Mouse (Mus musculus) intestine, embryonic 14.5 days (tissue): ENCODE measurements around the gene Basp1. TPM values are rescaled to one million over a fixed set of nuclear protein-coding genes. Genes with fewer than 3 reads are reported as not detected.

Experiments
- ATAC-seq: fragments of 200-750 bp; cut with Nextera tagmentation; replicated peaks from 2 replicates; pipeline ENCODE4 v1.8.0; 2017; ENCODE audit warnings: low read depth, moderate number of reproducible peaks, moderate TSS enrichment, moderate library complexity; ENCODE audit not compliant: low FRiP score, low TSS enrichment
- DNase-seq: peaks from one replicate; pipeline ENCODE4 v3.0.0-alpha.2; 2018; ENCODE audit warnings: low spot score
- H3K27ac ChIP-seq: fragments of 300-500 bp; sonication (generic); 2 replicates; pipeline ENCODE4 v1.5.1; 2014; ENCODE audit warnings: low read depth, mild to moderate bottlenecking, control low read depth
- H3K27me3 ChIP-seq: fragments of 300-500 bp; sonication (generic); replicated peaks from 2 replicates; pipeline ENCODE4 v1.6.1; 2014; ENCODE audit warnings: low read length, control low read depth; ENCODE audit not compliant: control insufficient read depth, insufficient read depth
- H3K36me3 ChIP-seq: fragments of 300-500 bp; sonication (generic); 2 replicates; pipeline ENCODE4 v1.6.1; 2014; ENCODE audit warnings: low read length, control low read depth; ENCODE audit not compliant: control insufficient read depth, insufficient read depth
- H3K4me1 ChIP-seq: fragments of 300-500 bp; sonication (generic); replicated peaks from 2 replicates; pipeline ENCODE4 v1.6.1; 2014; ENCODE audit warnings: low read length, control low read depth, mixed read lengths; ENCODE audit not compliant: control insufficient read depth, insufficient read depth
- H3K4me2 ChIP-seq: fragments of 300-500 bp; sonication (generic); 2 replicates; pipeline ENCODE4 v1.6.1; 2014; ENCODE audit warnings: low read length
- H3K4me3 ChIP-seq: fragments of 300-500 bp; sonication (generic); 2 replicates; pipeline ENCODE4 v1.5.1; 2014; ENCODE audit warnings: low read depth, low read length, control low read depth, mixed read lengths
- H3K9ac ChIP-seq: fragments of 300-500 bp; sonication (generic); 2 replicates; pipeline ENCODE4 v1.6.1; 2014; ENCODE audit warnings: mild to moderate bottlenecking, low read length
- H3K9me3 ChIP-seq: fragments of 300-500 bp; sonication (generic); 2 replicates; pipeline ENCODE4 v1.6.1; 2016; ENCODE audit warnings: low read length, control low read depth; ENCODE audit not compliant: control insufficient read depth
- WGBS: fragments of 180-500 bp; shearing (Covaris S2); extraction: QIAGEN DNeasy Blood & Tissue Kit; methylation state at CpG from one replicate; pipeline ENCODE4 v1.1.7; 2014; 5-methylcytosine and 5-hydroxymethylcytosine counted together
- polyA plus RNA-seq: library from polyadenylated mRNA; unstranded; fragments of >200 nt; fragmentation: Nextera tagmentation; extraction: Ambion mirVana; gene quantifications from 2 replicates; pipeline ENCODE4 v1.2.1, GENCODE M21; 2014

Gene Basp1
- polyA plus RNA-seq, 1 experiment from 2014 or later, result 21.1 TPM

DNA sequence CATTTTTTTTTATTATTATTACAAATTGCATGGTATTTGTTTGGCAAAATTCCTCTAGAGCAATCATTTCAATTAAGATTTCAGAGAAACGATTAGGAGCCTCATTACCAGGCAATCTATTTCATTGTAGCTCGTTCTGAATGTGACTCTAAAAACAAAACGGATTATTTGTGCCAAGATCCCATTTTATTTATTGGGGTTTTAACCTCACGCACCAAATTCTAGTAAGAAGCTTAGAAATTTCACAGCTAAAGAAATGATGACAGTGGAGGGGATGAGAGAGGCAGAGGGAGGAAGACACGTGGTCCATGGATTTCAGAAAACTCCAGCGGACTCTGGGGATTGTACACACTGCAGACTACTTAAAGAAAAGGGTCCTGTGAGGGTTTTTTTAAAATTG lies 33.6 kb upstream of the Basp1 start:
- no peak overlapping the region for H3K4me3 ChIP-seq
- no peak overlapping the region for H3K4me2 ChIP-seq
- 78% methylated on average over 6 of the region's 6 CpGs for WGBS
- no peaks in the 10 kb centered on the region for H3K9me3 ChIP-seq
- no peak for DNase-seq
- no peaks in the 10 kb centered on the region for H3K27me3 ChIP-seq
- no peak for ATAC-seq
- H3K9ac ChIP-seq, result no peak overlapping the region
- no peak overlapping the region for H3K27ac ChIP-seq
- peaks cover 13% of the 10 kb centered on the region for H3K4me1 ChIP-seq
- no peaks in the 10 kb centered on the region for H3K36me3 ChIP-seq

DNA sequence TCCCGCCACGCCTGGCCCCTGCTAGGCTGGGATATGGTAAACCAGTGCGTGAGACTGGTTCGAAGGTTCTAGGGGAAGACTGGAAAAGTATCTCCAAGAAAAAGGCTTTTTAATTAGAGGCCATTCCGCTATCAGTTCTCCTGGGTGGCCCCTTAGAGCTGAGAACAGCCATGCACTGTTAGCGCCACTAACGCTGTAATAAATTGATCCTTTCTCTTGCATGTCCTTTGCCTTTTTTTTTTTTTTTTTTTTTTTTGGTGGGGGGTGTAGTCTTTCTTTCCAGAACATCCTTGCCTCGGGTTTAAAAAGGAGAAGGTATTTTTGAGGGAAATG lies 32.6 kb upstream of the Basp1 start:
- Histone ChIP-seq H3K27ac (no peak overlapping the region), H3K4me3 (0 out of 2 replicates have a peak overlapping the region, but pooled peaks have one; percentile 4), H3K9me3 (no peaks in the 10 kb centered on the region), H3K9ac (no peak overlapping the region), H3K36me3 (no peaks in the 10 kb centered on the region), H3K4me1 (peaks cover 13% of the 10 kb centered on the region), H3K27me3 (no peaks in the 10 kb centered on the region), H3K4me2 (peak overlapping the region; percentile 45)
- ATAC-seq (0 out of 2 replicates have a peak, but pooled peaks have one; percentile 5), DNase-seq (no peak)
- 20% methylated on average over 8 of the region's 8 CpGs for WGBS

DNA sequence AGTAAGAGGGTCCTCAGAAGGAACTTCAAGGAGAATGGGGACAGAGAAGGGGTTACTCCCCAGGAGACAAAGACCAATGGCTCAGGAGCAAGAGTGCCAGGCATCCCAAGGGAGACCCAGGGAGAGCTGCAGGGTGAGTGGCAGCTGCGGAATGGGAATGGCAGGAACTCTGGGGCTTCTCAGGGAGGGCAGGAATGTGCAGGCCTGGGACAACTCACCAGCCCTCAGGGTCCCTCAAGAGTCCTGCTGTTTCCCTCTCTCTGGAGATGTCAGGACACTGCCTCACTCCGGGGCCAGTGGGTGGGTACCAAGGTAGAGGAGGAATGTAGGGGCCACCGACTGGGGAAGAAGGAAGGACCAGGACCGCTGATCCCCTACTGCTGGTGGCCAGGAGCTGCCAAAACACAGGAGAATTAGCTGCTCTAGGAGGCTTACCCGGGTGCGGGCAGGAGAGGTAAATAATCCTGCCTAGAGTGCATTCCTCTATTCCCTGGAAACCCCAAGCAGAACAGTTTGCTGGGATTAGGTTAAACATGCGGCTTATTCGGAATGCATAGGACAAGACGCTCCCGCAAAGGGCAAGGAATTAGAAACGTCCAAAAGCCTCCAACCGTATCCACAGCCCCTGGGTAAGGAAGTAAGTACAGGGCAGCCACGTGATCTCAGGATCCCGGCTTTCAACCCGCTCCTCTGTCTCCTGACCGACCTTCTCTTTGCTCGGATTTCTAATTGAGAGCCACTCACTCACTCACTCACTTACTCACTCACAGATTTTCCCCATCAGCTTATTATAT lies 32.0 kb upstream of the Basp1 start:
- Histone ChIP-seq H3K27ac (no peak overlapping the region), H3K4me1 (peaks cover 13% of the 10 kb centered on the region), H3K4me2 (peak overlapping the region; percentile 45), H3K36me3 (no peaks in the 10 kb centered on the region), H3K27me3 (no peaks in the 10 kb centered on the region), H3K9me3 (no peaks in the 10 kb centered on the region), H3K4me3 (0 out of 2 replicates have a peak overlapping the region, but pooled peaks have one; percentile 4), H3K9ac (no peak overlapping the region)
- WGBS, result 7% methylated on average over 17 of the region's 17 CpGs
- ATAC-seq, result peak; percentile 37; the same call in 1 of the 2 replicates
- DNase-seq, result peak; percentile 67

DNA sequence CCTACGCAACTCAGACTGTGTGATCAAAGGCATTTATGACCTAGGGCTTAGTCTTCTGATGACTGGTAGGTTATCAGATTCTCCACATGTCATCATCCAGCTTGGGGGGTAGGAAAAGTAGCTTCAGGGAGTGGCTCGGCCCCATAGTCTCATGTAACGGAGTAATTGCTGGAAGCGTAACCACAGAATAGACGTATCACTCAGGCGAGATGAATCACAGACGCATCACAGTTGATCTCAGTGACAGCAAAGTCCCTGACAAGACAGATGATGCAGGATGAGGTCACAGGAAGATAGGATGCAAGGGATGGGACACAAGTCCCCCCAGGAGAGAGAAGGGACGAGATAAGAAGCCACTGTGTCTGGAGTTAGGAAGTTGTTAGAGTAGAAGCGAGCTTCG lies 30.6 kb upstream of the Basp1 start:
- Histone ChIP-seq H3K27me3 (no peaks in the 10 kb centered on the region), H3K4me2 (no peak overlapping the region), H3K4me1 (peaks cover 13% of the 10 kb centered on the region), H3K36me3 (no peaks in the 10 kb centered on the region), H3K9ac (no peak overlapping the region), H3K27ac (no peak overlapping the region), H3K9me3 (no peaks in the 10 kb centered on the region), H3K4me3 (no peak overlapping the region)
- 75% methylated on average over 10 of the region's 10 CpGs for WGBS
- ATAC-seq, result no peak
- no peak for DNase-seq

DNA sequence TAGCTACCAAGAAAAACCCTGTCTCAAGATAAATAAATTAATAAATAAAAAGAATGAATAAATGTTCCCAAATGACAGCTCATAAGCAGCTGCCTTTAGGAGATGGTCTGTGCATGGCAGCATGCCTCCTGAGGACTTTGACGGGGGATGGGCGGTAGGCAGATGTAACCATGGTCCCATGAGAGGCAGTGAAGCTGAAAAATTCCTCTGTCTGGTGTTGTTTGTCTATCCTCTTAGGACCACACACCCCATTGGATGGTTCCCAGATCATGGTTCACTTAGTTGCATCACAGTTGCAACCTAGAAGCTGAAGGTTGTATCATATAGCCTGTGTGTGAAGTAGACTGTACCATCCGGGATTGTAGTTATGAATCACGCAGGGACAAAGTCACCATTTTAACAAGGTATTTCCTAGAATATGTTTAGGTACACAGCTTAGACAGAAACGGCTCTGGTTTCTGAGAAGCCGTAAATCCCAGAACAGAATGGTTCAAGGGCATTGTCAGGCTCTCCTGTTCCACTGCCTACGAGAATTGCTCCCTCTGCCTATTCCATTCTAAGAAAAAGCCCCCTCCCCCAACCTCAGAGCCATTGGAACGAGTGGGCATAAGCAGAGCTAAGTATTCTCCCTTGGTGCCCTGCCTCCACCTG lies 29.7 kb upstream of the Basp1 start:
- peaks cover 13% of the 10 kb centered on the region for H3K4me1 ChIP-seq
- no peak overlapping the region for H3K4me3 ChIP-seq
- H3K27ac ChIP-seq, result no peak overlapping the region
- DNase-seq (no peak), ATAC-seq (no peak)
- WGBS, result 71% methylated on average over 8 of the region's 8 CpGs
- no peak overlapping the region for H3K9ac ChIP-seq
- no peaks in the 10 kb centered on the region for H3K27me3 ChIP-seq
- no peaks in the 10 kb centered on the region for H3K36me3 ChIP-seq
- H3K9me3 ChIP-seq, result no peaks in the 10 kb centered on the region
- H3K4me2 ChIP-seq, result no peak overlapping the region

DNA sequence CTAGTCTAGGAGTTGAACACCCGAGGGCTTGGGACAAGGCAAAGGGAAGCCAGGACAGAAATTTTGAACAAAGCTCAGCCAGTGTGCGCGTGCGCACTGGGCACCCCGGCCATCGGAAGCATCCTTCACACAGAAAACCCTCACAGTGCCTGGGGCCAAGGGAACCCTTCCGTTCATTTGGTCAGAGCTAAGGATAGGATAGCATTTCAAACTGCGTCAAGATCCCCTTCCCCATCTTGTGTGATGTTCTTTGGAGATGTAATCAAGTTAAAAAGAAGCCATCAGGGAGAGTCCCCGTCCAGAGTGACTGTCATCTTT lies 28.3 kb upstream of the Basp1 start:
- WGBS, result 83% methylated on average over 9 of the region's 9 CpGs
- no peak for ATAC-seq
- peaks cover 13% of the 10 kb centered on the region for H3K4me1 ChIP-seq

DNA sequence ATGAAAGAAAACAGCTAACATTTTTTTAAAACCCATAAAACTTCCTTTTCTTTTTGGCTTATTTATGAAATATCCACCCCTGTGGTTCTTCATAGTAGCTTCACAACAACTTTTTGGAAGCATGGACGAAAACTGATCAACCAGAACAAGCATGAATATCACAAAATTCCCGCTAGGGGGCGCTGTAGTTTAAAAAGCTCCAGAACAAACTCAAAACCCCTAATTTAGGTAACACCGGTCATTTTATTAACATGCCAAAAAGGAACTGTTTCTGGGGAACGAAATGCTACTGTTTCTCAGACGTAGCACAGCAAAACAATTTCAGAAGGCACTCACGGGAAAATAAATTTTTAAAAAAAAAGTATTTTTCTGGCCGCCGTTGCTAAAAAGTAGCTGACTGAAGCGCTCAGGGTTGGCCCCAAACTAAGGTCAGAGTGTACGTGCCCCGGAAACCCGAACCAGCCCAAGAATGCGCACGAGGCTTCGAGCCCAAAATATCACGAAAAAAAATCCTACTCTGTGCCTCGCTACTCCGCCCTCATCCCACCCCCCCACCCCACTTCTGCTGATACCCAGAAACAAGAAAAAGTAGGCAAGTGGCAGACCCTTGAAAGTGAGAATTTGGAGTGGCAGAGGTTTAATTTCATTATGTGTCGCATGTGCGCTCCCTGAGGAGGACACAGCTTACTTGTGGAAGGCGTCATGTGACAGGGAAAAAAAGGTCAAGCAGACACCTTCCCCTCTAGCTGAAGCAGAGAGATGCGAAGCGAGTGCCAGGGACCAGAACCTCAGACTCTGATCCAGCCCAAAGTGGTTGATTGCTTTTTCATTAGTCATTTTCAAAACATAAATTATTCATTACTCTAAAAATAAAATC lies 27.7 kb upstream of the Basp1 start:
- H3K36me3 ChIP-seq, result no peaks in the 10 kb centered on the region
- peak; percentile 88 for DNase-seq
- H3K4me3 ChIP-seq, result 0 out of 2 replicates have a peak overlapping the region, but pooled peaks have one; percentile 3
- ATAC-seq, result no peak
- H3K27me3 ChIP-seq, result no peaks in the 10 kb centered on the region
- H3K9me3 ChIP-seq, result no peaks in the 10 kb centered on the region
- no peak overlapping the region for H3K9ac ChIP-seq
- peak overlapping the region; percentile 48 for H3K4me2 ChIP-seq
- no peak overlapping the region for H3K27ac ChIP-seq
- H3K4me1 ChIP-seq, result peaks cover 10% of the 10 kb centered on the region
- WGBS, result 20% methylated on average over 24 of the region's 24 CpGs

More for the DNA sequence above, 28.3 kb upstream of the Basp1 start:
- Histone ChIP-seq H3K4me3 (no peak overlapping the region), H3K27me3 (no peaks in the 10 kb centered on the region), H3K36me3 (no peaks in the 10 kb centered on the region), H3K9ac (no peak overlapping the region), H3K9me3 (no peaks in the 10 kb centered on the region), H3K4me2 (no peak overlapping the region), H3K27ac (no peak overlapping the region)
- DNase-seq, result no peak

DNA sequence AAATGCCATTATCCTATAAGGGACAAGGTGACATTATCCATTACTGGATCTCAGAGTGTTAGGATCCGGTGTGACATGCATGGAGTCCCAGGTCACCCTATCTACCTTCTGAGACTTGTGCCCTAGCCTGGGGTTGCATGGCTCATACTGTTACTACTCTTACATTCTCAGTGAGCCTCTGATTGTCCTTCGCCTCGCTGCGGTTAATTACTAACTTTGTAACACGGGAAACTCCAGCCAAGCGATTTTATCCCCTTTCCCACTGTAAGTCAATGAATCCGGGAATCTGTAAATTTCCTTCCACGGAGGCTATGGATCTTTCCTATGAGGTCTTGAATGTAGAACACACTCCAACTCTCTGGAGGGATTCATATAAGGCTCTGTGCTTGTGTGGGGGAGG lies 26.8 kb upstream of the Basp1 start:
- Histone ChIP-seq H3K9me3 (no peaks in the 10 kb centered on the region), H3K27ac (no peak overlapping the region), H3K9ac (no peak overlapping the region), H3K4me1 (peaks cover 1% of the 10 kb centered on the region; the same call in 1 of the 2 replicates), H3K4me2 (no peak overlapping the region), H3K4me3 (no peak overlapping the region), H3K36me3 (no peaks in the 10 kb centered on the region), H3K27me3 (no peaks in the 10 kb centered on the region)
- no peak for DNase-seq
- no peak for ATAC-seq
- WGBS, result 77% methylated on average over 8 of the region's 8 CpGs
